Mouse (Mus musculus): Measurements from ENCODE around the gene Wdr48. TPM values are rescaled to one million over a fixed set of nuclear protein-coding genes. Genes with fewer than 3 reads are reported as not detected.

Wdr48 gene
- polyA plus RNA-seq, 1 experiment from 2014 or later, result 56.6 TPM

DNA sequence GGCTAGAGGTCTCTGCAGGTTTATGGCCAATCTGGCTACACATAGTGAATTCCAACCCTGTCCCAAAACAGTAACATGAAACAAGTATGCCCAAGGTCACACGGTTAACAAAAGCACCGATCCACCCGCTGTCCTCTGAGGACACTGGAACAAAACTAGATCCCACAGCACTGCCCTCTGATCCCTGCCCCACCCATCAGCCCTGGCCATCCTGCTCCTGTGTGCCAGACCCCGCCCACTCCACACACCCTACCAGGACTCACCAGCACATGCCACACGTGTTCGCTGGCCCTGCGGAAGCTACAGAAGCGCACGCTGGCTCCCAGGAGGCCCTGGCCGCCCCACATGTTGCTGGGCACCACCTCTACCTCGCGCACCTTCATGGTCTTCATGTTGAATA is 37.7 kb downstream of the Wdr48 start:
- 91% methylated on average over 12 of the region's 12 CpGs for WGBS
- Histone ChIP-seq H3K4me3 (no peak overlapping the region), H3K9me3 (no peaks in the 10 kb centered on the region), H3K9ac (no peak overlapping the region), H3K36me3 (peaks cover 57% of the 10 kb centered on the region), H3K27me3 (no peaks in the 10 kb centered on the region), H3K27ac (replicated peaks) (no peak overlapping the region), H3K4me2 (no peak overlapping the region), H3K4me1 (replicated peaks) (peaks cover 16% of the 10 kb centered on the region)
- no peak for ATAC-seq (ENCODE audit: low read depth)

DNA sequence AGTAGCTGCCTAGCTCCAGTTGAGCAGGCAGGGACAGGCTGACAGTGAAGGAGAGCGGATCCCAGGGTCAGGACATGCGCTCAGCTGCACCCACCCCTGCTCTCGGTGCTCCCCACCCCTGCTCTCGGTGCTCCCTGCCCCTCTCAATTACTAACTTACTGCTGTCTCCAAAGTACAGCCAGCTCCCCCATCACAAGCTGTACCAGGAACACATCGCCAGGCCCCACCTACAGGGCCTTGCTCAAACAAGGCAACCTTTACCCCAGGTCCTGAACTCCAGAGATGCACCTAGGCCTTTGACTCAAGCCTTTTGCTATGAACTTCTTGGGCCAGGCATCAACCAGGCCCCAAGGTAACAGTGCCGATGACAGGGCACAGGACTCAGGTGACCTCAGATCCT is 39.0 kb downstream of the Wdr48 start:
- no peak overlapping the region for H3K27ac ChIP-seq (replicated peaks)
- peaks cover 44% of the 10 kb centered on the region for H3K36me3 ChIP-seq
- H3K9ac ChIP-seq, result no peak overlapping the region
- H3K4me2 ChIP-seq, result no peak overlapping the region
- peaks cover 21% of the 10 kb centered on the region for H3K4me1 ChIP-seq (replicated peaks)
- H3K9me3 ChIP-seq, result no peaks in the 10 kb centered on the region
- no peak for ATAC-seq (ENCODE audit: low read depth)
- 93% methylated on average over 6 of the region's 6 CpGs for WGBS
- no peaks in the 10 kb centered on the region for H3K27me3 ChIP-seq
- H3K4me3 ChIP-seq, result no peak overlapping the region

DNA sequence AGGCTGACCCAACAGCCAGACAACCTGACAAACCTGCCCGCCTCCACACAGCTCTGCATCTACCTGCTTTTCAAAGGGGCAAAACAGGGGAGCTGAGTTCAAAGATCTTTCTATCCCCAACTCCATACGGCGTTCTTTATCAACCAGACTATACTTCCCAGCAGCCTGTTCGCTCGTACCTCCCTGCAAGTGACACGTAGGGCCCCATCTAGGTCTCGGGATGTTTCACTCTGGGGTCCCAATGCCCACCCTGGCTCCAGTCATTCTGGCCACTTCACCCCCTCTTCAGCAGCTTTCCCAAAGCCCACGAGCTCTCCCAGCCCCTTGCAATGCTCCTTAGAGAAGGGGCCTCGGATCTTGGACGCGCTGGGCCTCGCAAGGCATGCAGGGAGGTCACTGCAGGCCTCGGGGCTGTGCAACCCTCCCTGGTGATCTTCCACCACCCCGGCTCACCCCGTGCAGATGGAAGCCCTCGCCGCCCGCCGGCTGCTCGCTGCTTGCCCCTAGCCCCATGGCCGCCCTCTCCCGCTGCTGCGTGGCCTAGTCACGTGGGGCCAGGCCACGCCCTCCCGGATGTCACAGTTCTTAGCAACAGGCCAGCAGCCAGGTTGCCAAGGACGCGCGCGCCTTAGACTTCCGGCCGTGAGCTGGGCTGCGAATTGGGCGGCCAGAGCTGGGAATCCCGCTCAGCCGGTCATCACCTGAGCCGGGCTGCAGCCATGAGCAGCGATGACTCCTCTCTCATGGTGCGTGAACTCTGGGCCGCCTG is 42.5 kb downstream of the Wdr48 start, which contains the start of the genes Gorasp1 and Ttc21a:
Gene Gorasp1, minus strand, starts transcription at position 561 of the 769 bp plus-strand sequence.
Gene Ttc21a, plus strand, starts transcription at position 602 of the 769 bp plus-strand sequence.
- Histone ChIP-seq H3K4me1 (replicated peaks) (peaks cover 21% of the 10 kb centered on the region), H3K27ac (replicated peaks) (peak within 1 kb of the TSS; percentile 81), H3K36me3 (peaks cover 9% of the 10 kb centered on the region), H3K27me3 (no peaks in the 10 kb centered on the region), H3K4me2 (peak within 1 kb of the TSS; percentile 88), H3K9me3 (no peaks in the 10 kb centered on the region), H3K9ac (peak within 1 kb of the TSS; percentile 95), H3K4me3 (peak within 1 kb of the TSS; percentile 83)
- ATAC-seq (ENCODE audit: low read depth), result peak; percentile 95
- 8% methylated on average over 40 of the region's 40 CpGs for WGBS

DNA sequence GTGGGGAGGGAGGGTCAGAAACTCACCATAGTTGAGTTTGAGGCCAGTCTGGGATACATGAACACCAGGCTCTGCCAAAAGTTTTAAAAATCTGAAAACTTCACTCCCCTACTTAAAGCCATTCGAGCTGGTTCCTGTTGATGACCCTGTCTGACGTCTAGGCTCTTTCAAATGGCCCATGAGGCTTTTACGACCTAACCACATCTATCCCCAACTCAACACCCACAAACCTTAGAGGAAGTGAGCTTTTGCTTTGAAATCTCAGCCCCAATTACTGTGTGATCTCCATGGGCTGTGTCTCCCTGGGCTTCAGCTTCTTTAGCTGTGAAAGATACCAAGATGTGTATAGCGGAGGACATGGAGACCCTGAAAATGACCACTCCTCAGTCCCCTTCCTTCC is 43.8 kb downstream of the Wdr48 start:
- Histone ChIP-seq H3K4me2 (no peak overlapping the region), H3K27me3 (no peaks in the 10 kb centered on the region), H3K9ac (no peak overlapping the region), H3K9me3 (no peaks in the 10 kb centered on the region), H3K4me3 (no peak overlapping the region), H3K4me1 (replicated peaks) (peaks cover 21% of the 10 kb centered on the region), H3K36me3 (no peaks in the 10 kb centered on the region), H3K27ac (replicated peaks) (no peak overlapping the region)
- 73% methylated on average over 4 of the region's 4 CpGs for WGBS
- no peak for ATAC-seq (ENCODE audit: low read depth)

DNA sequence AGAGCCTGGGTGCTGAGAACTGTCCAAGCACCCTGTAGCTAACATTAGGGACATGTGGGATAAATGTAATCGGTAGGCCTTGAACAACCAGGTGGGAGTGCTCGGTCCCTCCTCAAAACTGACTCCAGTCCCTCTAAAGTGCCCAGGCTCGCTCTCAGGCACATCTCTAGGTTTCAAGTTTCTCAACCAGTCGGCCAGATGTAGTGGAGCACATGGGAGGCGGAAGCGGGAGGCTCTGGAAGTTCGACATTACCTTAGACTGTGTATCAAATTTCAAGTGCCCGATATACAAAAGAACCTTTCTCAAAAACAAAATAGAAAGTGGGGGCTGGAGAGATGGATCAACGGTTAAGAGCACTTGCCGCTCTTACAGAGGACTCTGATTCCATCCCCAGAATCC is 45.0 kb downstream of the Wdr48 start:
- no peak for ATAC-seq (ENCODE audit: low read depth)
- no peaks in the 10 kb centered on the region for H3K36me3 ChIP-seq
- 75% methylated on average over 10 of the region's 10 CpGs for WGBS
- no peak overlapping the region for H3K9ac ChIP-seq
- H3K4me1 ChIP-seq (replicated peaks), result peaks cover 21% of the 10 kb centered on the region
- H3K27ac ChIP-seq (replicated peaks), result no peak overlapping the region
- no peaks in the 10 kb centered on the region for H3K9me3 ChIP-seq
- H3K4me2 ChIP-seq, result no peak overlapping the region
- no peak overlapping the region for H3K4me3 ChIP-seq
- no peaks in the 10 kb centered on the region for H3K27me3 ChIP-seq

DNA sequence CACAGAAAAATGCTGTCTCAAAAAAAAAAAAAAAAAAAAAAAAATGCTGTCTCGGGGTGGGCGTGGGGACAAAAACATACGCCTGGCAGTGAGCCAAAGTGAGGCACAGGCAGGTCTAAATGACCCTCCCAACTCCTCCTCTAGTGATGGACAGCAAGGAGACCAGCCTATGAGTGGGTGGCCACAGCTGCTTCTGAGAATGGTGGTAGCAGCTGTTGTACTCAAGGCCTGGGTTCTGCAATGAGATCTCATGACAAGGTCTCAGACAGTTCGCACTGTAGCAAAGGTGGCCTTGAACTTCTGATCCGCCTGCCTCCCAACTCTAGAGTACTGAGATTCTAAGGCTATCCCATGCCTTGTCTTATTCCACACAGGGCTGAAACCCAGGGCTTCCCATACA is 46.7 kb downstream of the Wdr48 start:
- WGBS, result 87% methylated on average over 5 of the region's 5 CpGs
- Histone ChIP-seq H3K4me2 (no peak overlapping the region), H3K27ac (replicated peaks) (no peak overlapping the region), H3K27me3 (no peaks in the 10 kb centered on the region), H3K4me3 (no peak overlapping the region), H3K36me3 (no peaks in the 10 kb centered on the region), H3K9me3 (no peaks in the 10 kb centered on the region), H3K9ac (no peak overlapping the region), H3K4me1 (replicated peaks) (peaks cover 11% of the 10 kb centered on the region)
- ATAC-seq (ENCODE audit: low read depth), result no peak

DNA sequence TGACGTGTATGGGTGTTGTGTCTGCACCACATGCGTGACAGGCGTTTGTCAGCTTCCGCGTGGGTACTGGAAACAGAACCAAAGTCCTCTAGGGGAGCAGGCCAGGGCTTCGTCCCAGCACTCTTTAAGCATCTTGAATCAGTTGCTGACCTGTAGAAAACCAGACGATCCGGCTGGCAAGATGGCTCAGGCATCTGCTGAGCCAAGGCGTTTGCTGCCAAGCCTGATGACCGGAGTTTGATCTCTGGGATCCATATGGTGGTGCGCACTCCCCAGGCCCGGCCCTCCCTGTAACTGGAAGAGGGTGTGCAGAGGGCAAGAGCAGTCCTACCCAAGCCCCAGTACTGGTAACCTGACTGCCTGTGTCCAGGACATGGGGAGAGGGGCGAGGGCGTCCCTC is 47.2 kb downstream of the Wdr48 start:
- Histone ChIP-seq H3K4me2 (no peak overlapping the region), H3K27me3 (no peaks in the 10 kb centered on the region), H3K4me1 (replicated peaks) (peaks cover 6% of the 10 kb centered on the region), H3K4me3 (no peak overlapping the region), H3K9ac (no peak overlapping the region), H3K36me3 (no peaks in the 10 kb centered on the region), H3K9me3 (no peaks in the 10 kb centered on the region), H3K27ac (replicated peaks) (no peak overlapping the region)
- 90% methylated on average over 14 of the region's 14 CpGs for WGBS
- no peak for ATAC-seq (ENCODE audit: low read depth)

DNA sequence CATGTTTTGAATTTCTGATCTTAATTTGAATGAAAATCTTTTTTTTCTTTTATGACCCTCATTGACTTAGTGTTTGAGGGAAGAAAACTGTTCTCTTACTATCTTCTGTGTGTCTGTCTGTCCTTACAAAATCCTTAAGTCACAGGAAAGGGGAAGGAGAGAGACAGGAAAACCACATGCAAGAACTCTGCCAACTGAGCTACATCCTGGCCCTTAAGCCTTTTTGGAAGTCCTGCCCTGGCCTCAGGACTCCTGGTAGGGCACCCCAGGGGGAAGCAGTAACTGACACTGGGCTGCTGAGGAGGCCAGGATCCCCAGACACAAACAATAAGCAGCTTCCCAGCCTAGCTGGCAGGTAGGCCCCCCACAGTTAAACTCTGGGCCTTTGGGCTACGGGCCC is 48.6 kb downstream of the Wdr48 start:
- Histone ChIP-seq H3K27ac (replicated peaks) (no peak overlapping the region), H3K36me3 (no peaks in the 10 kb centered on the region), H3K27me3 (no peaks in the 10 kb centered on the region), H3K4me3 (no peak overlapping the region), H3K4me2 (no peak overlapping the region), H3K9me3 (no peaks in the 10 kb centered on the region), H3K4me1 (replicated peaks) (no peaks in the 10 kb centered on the region), H3K9ac (no peak overlapping the region)
- ATAC-seq (ENCODE audit: low read depth), result no peak
- WGBS, result 73% methylated on average over 1 of the region's 1 CpGs

DNA sequence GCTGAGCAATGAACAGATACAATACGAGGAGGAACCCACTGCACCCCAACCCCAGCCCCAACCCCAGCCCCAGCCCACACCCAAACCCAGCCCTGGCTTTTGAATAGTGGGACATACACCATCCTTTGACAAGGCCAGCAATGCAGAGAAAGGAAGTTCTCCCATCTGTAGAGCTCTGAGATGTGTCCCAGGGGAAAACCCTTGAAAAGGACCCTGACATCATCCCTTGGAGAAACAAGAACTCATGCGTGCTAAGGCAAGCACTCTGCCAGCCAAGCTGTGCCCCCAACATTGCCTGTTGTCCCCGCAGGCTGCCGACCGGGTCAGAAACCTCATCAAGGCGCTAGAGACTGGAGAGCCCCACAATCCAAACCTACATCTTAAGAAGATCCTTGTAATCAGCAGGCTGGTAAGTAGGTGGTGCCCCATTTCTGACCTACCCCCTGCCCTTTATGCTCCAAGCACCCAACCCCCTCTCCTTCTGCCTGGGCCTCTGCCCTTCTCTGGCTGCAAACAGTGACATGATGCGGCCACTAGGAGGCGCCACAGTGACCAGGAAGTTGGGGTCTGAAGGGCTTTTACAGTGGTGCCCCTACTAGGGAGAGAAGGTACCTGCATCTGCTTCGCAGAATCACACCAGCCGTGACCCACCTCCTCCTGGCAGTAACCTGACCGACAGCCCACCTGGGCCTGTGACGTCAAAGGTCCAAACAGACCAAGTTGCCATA is 50.7 kb downstream of the Wdr48 start:
- H3K4me1 ChIP-seq (replicated peaks), result no peaks in the 10 kb centered on the region
- no peak overlapping the region for H3K4me3 ChIP-seq
- H3K27me3 ChIP-seq, result no peaks in the 10 kb centered on the region
- ATAC-seq (ENCODE audit: low read depth), result no peak
- no peaks in the 10 kb centered on the region for H3K9me3 ChIP-seq
- H3K27ac ChIP-seq (replicated peaks), result no peak overlapping the region
- H3K36me3 ChIP-seq, result no peaks in the 10 kb centered on the region
- no peak overlapping the region for H3K4me2 ChIP-seq
- 72% methylated on average over 12 of the region's 12 CpGs for WGBS
- no peak overlapping the region for H3K9ac ChIP-seq

DNA sequence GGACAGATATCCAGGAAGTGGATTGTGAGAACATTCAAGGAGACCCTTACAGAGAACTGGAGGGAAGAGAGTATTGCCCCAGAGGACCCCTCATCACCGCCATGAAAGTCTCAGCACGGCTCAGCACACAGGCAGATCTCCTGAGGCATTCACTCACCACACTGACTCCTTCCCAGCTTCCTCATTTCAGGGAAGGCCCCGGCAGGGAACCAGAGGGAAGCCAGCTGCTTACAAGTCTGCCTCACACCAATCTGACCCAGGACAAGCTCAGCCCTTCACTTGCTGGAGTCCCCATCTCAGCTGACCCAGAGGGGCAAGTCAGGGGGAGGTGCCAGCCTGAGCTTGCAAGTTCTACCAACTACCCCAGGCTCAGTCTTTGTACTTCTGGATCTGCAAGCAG is 54.1 kb downstream of the Wdr48 start:
- Histone ChIP-seq H3K36me3 (no peaks in the 10 kb centered on the region), H3K27ac (replicated peaks) (no peak overlapping the region), H3K4me1 (replicated peaks) (no peaks in the 10 kb centered on the region), H3K9ac (no peak overlapping the region), H3K4me3 (no peak overlapping the region), H3K9me3 (no peaks in the 10 kb centered on the region), H3K4me2 (no peak overlapping the region), H3K27me3 (no peaks in the 10 kb centered on the region)
- WGBS, result 59% methylated on average over 3 of the region's 3 CpGs
- no peak for ATAC-seq (ENCODE audit: low read depth)

DNA sequence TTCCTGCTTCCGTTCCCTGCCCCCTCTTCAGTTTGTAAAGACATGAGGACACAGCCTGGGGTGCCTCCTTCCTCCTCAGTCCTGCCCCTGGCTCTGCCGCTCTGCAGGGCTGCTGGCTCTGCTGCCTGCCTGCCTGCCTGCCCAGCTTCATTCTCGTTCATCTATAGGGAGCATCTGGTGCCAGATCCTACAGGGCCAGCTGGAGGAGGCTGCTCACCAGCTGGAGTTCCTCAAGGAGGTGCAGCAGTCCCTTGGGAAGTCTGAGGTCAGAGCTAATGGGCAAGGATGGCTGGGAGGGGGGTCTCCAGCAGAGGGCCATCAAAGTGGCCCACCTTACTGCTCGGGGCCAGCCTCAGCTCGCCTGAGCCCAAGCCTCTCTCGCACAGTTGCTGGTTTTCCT is 55.8 kb downstream of the Wdr48 start:
- no peaks in the 10 kb centered on the region for H3K36me3 ChIP-seq
- H3K9ac ChIP-seq, result peak overlapping the region; percentile 6; the same call in 1 of the 2 replicates
- H3K27me3 ChIP-seq, result no peaks in the 10 kb centered on the region
- no peaks in the 10 kb centered on the region for H3K9me3 ChIP-seq
- no peak overlapping the region for H3K27ac ChIP-seq (replicated peaks)
- 53% methylated on average over 6 of the region's 6 CpGs for WGBS
- ATAC-seq (ENCODE audit: low read depth), result no peak; the same call in 1 of the 2 replicates
- no peaks in the 10 kb centered on the region for H3K4me1 ChIP-seq (replicated peaks)
- H3K4me3 ChIP-seq, result no peak overlapping the region
- H3K4me2 ChIP-seq, result no peak overlapping the region

DNA sequence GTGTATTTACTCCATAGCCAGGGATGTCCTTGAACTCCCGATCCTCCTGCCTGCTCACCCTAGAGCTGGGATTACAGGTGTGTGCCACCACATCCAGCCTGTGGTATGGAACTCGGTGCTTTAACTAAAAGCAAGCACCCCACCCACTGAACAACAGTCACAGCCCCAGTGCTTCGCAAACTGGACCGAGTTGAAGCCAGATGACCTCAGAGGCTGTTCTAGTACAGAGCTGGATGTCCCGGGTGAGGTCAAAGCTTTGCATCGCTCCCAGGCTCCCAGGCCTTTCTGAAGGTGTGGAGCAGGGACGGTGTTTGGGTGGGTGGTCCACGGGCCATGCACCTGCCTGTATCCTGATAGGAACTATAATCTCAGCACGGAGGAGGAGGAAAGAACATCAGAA is 56.7 kb downstream of the Wdr48 start:
- WGBS, result 89% methylated on average over 9 of the region's 9 CpGs
- no peaks in the 10 kb centered on the region for H3K36me3 ChIP-seq
- no peaks in the 10 kb centered on the region for H3K9me3 ChIP-seq
- H3K27me3 ChIP-seq, result no peaks in the 10 kb centered on the region
- H3K9ac ChIP-seq, result no peak overlapping the region
- H3K4me3 ChIP-seq, result no peak overlapping the region
- no peak overlapping the region for H3K4me2 ChIP-seq
- no peak overlapping the region for H3K27ac ChIP-seq (replicated peaks)
- H3K4me1 ChIP-seq (replicated peaks), result no peaks in the 10 kb centered on the region
- ATAC-seq (ENCODE audit: low read depth), result no peak

Data from neural tube, embryonic 13.5 days (tissue).